Mouse (Mus musculus) monocyte, adult 59 days (primary cell): ENCODE results near the gene Babam1. TPM values are rescaled to one million over a fixed set of nuclear protein-coding genes. Genes with fewer than 3 reads are reported as not detected.

ENCODE experiments used
- total RNA-seq, 2 experiments: library from RNA; stranded (reverse); gene quantifications; one replicate each; pipeline ENCODE4 v1.2.4; 2023

The Babam1 gene
- total RNA-seq = 10 to 100 TPM; 63.3 to 81.3 TPM

GRCm38 (mm10) chr8:71396639-71397305 is at the start of gene Babam1:
TSS of gene Babam1 (plus strand) at chr8:71396861.

GRCm38 (mm10) chr8:71366771-71367528 is 29.7 kb upstream of the Babam1 start, which contains the start of gene Use1:
TSS of gene Use1 (plus strand) at chr8:71366848.

GRCm38 (mm10) chr8:71371236-71371848 is 25.3 kb upstream of the Babam1 start, which contains the start of gene Ocel1:
TSS of gene Ocel1 (plus strand) at chr8:71371298.

GRCm38 (mm10) chr8:71381421-71381970 is 15.2 kb upstream of the Babam1 start, which contains the start of gene Nr2f6:
TSS of gene Nr2f6 (minus strand) at chr8:71381960.

GRCm38 (mm10) chr8:71395629-71396028 is 1.0 kb upstream of the Babam1 start, which contains the start of gene Ushbp1:
TSS of gene Ushbp1 (minus strand) at chr8:71395802.

GRCm38 (mm10) chr8:71405401-71406098 is 8.9 kb downstream of the Babam1 start, which contains the start of gene Ankle1:
TSS of gene Ankle1 (plus strand) at chr8:71406010.

Other genes starting within 250 kb of the Babam1 start
- 100 to 1,000 TPM; 180 to 187 TPM for gene Myo9b, start 124.1 kb upstream of the Babam1 start, total RNA-seq
- 10 to 100 TPM; 59.4 to 61.7 TPM for gene Haus8, start 123.9 kb upstream of the Babam1 start, total RNA-seq
- 100 to 1,000 TPM; 219 to 241 TPM for gene Use1, start 30.0 kb upstream of the Babam1 start, total RNA-seq
- 10 to 100 TPM; 16.6 to 25.2 TPM for gene Ocel1, start 25.6 kb upstream of the Babam1 start, total RNA-seq
- 10 to 100 TPM; 27.3 to 30.2 TPM for gene Nr2f6, start 14.9 kb upstream of the Babam1 start, total RNA-seq
- 1 to 10 TPM; 2.0 to 3.8 TPM for gene Ushbp1, start 1.1 kb upstream of the Babam1 start, total RNA-seq
- gene Ankle1, start 9.1 kb downstream of the Babam1 start, total RNA-seq = under 1 TPM in 1 of 2 experiments, not detected in 1; 0.43 TPM
- gene Abhd8, start 66.8 kb downstream of the Babam1 start, total RNA-seq = 1 to 10 TPM; 6.3 to 8.4 TPM
- 10 to 100 TPM; 33.8 to 34.0 TPM for gene Mrpl34, start 68.1 kb downstream of the Babam1 start, total RNA-seq
- 10 to 100 TPM; 76.1 to 77.5 TPM for gene Dda1, start 72.3 kb downstream of the Babam1 start, total RNA-seq
- gene Ano8, start 89.1 kb downstream of the Babam1 start, total RNA-seq = 10 to 100 TPM in 1 of 2 experiments, 1 to 10 TPM in 1; 8.5 to 10.6 TPM
- gene Gtpbp3, start 91.2 kb downstream of the Babam1 start, total RNA-seq = 10 to 100 TPM; 11.0 to 14.0 TPM
- gene Plvap, start 114.9 kb downstream of the Babam1 start, total RNA-seq = under 1 TPM; 0.39 to 0.52 TPM
- not detected for gene Ccdc194, start 128.8 kb downstream of the Babam1 start, total RNA-seq
- gene Bst2, start 140.6 kb downstream of the Babam1 start, total RNA-seq = 10 to 100 TPM; 79.0 to 83.2 TPM
- 10 to 100 TPM; 36.8 to 45.1 TPM for gene Mvb12a, start 146.1 kb downstream of the Babam1 start, total RNA-seq
- 1 to 10 TPM; 1.2 to 2.1 TPM for gene Tmem221, start 162.0 kb downstream of the Babam1 start, total RNA-seq
- gene Nxnl1, start 169.7 kb downstream of the Babam1 start, total RNA-seq = not detected
- 1 to 10 TPM; 3.9 to 5.8 TPM for gene Slc27a1, start 172.0 kb downstream of the Babam1 start, total RNA-seq
- 10 to 100 TPM; 84.7 to 86.7 TPM for gene Pgls, start 195.3 kb downstream of the Babam1 start, total RNA-seq
- gene Fam129c, start 200.8 kb downstream of the Babam1 start, total RNA-seq = 1 to 10 TPM; 4.3 to 6.5 TPM
- gene Colgalt1, start 214.1 kb downstream of the Babam1 start, total RNA-seq = 100 to 1,000 TPM; 129 to 131 TPM